In genomic region chr5:99559814-99560213, GRCm38 (mm10) we compare ENCODE assay signal across 21 mouse cellular contexts.
A peak's percentile ranks its signal among the peaks of the same experiment; 100 is the strongest.
DNase-seq lines count a peak whose midpoint lies in the region; ATAC-seq lines count a peak whose summit lies in the region.
"Had no signal": no experiment of that assay in that cellular context is flagged by ENCODE, and none has a peak within 500 bp of the region (broad histone marks: within the 10 kb centered on the region; RNA-seq: fewer than 3 reads in every experiment).

No protein-coding gene starts in this region.

- H3K9ac ChIP-seq in forebrain, embryonic 11.5 days (ENCODE audit: low read length): no peak overlapping the region
- no peak overlapping the region for H3K9ac ChIP-seq in forebrain, embryonic 16.5 days (replicated peaks; ENCODE audit: low read depth, low read length)
- no peak overlapping the region for H3K9ac ChIP-seq in midbrain, embryonic 11.5 days (ENCODE audit: low read length)
- H3K9ac ChIP-seq in midbrain, embryonic 13.5 days (replicated peaks): no peak overlapping the region
- H3K9ac ChIP-seq in hindbrain, embryonic 14.5 days: no peak overlapping the region
- H3K9ac ChIP-seq: forebrain, postnatal 0 days; heart, embryonic 15.5 days; limb, embryonic 13.5 days; liver, embryonic 12.5 days had no signal

- no peak for DNase-seq in forebrain, embryonic 11.5 days (ENCODE audit: low spot score)
- no peak for DNase-seq in midbrain, embryonic 11.5 days (ENCODE audit: low spot score, missing footprints)
- DNase-seq in hindbrain, embryonic 14.5 days (ENCODE audit: low spot score): peak; percentile 38
- no peak for DNase-seq in gastrocnemius, postnatal 4 days (ENCODE audit: low spot score in 2 of 2)
- DNase-seq in adrenal gland, adult (ENCODE audit: inconsistent age in 2 of 2, low spot score in 1 of 2): no peak
- no peak for DNase-seq in adrenal gland, adult 2 months
- DNase-seq: adrenal gland, postnatal 25 days; cerebellum, adult 11 months; cerebellum, postnatal 10 days; forebrain, postnatal 0 days; gastrocnemius, postnatal 25 days; kidney, adult 9 months; kidney, postnatal 14 days; lung, adult 18-20 months; lung, postnatal 14 days had no signal

- H3K27ac ChIP-seq in forebrain, embryonic 11.5 days (ENCODE audit: low read depth, low read length): no peak overlapping the region
- no peak overlapping the region for H3K27ac ChIP-seq in forebrain, embryonic 16.5 days (ENCODE audit: low read length)
- H3K27ac ChIP-seq in midbrain, embryonic 11.5 days (ENCODE audit: low read depth, low read length): no peak overlapping the region
- H3K27ac ChIP-seq in midbrain, embryonic 13.5 days: no peak overlapping the region
- no peak overlapping the region for H3K27ac ChIP-seq in hindbrain, embryonic 14.5 days
- H3K27ac ChIP-seq: heart, embryonic 15.5 days; limb, embryonic 13.5 days; liver, embryonic 12.5 days had no signal

- no peak overlapping the region for H3K4me3 ChIP-seq in forebrain, embryonic 11.5 days (ENCODE audit: low read depth, low read length)
- no peak overlapping the region for H3K4me3 ChIP-seq in forebrain, embryonic 16.5 days (replicated peaks; ENCODE audit: low read length)
- no peak overlapping the region for H3K4me3 ChIP-seq in midbrain, embryonic 11.5 days (ENCODE audit: low read depth, low read length)
- no peak overlapping the region for H3K4me3 ChIP-seq in midbrain, embryonic 13.5 days (replicated peaks)
- no peak overlapping the region for H3K4me3 ChIP-seq in hindbrain, embryonic 14.5 days (replicated peaks; ENCODE audit: low read length)
- H3K4me3 ChIP-seq: heart, embryonic 15.5 days; limb, embryonic 13.5 days; liver, embryonic 12.5 days had no signal

- no peak overlapping the region for H3K4me2 ChIP-seq in forebrain, embryonic 11.5 days (ENCODE audit: low read depth, low read length, severe bottlenecking)
- H3K4me2 ChIP-seq in forebrain, embryonic 16.5 days (ENCODE audit: low read length): no peak overlapping the region
- no peak overlapping the region for H3K4me2 ChIP-seq in midbrain, embryonic 11.5 days
- no peak overlapping the region for H3K4me2 ChIP-seq in midbrain, embryonic 13.5 days (replicated peaks)
- H3K4me2 ChIP-seq in hindbrain, embryonic 14.5 days (replicated peaks): no peak overlapping the region
- H3K4me2 ChIP-seq: heart, embryonic 15.5 days; limb, embryonic 13.5 days; liver, embryonic 12.5 days had no signal

- WGBS in forebrain, embryonic 11.5 days: 9% methylated on average over 3 of the region's 3 CpGs
- 11% methylated on average over 3 of the region's 3 CpGs for WGBS in forebrain, embryonic 16.5 days
- WGBS in midbrain, embryonic 11.5 days: 4% methylated on average over 3 of the region's 3 CpGs
- 4% methylated on average over 3 of the region's 3 CpGs for WGBS in midbrain, embryonic 13.5 days
- WGBS in hindbrain, embryonic 14.5 days: 1% methylated on average over 3 of the region's 3 CpGs

- H3K36me3 ChIP-seq in forebrain, embryonic 11.5 days (ENCODE audit: control insufficient read depth, insufficient read depth, low read length): no peaks in the 10 kb centered on the region
- no peaks in the 10 kb centered on the region for H3K36me3 ChIP-seq in forebrain, embryonic 16.5 days (ENCODE audit: control insufficient read depth, insufficient read depth)
- H3K36me3 ChIP-seq in midbrain, embryonic 11.5 days (ENCODE audit: control insufficient read depth, insufficient read depth, low read length): no peaks in the 10 kb centered on the region
- no peaks in the 10 kb centered on the region for H3K36me3 ChIP-seq in midbrain, embryonic 13.5 days
- no peaks in the 10 kb centered on the region for H3K36me3 ChIP-seq in hindbrain, embryonic 14.5 days (replicated peaks; ENCODE audit: control insufficient read depth, insufficient read depth)
- H3K36me3 ChIP-seq: heart, embryonic 15.5 days; limb, embryonic 13.5 days; liver, embryonic 12.5 days had no signal

- H3K4me1 ChIP-seq in forebrain, embryonic 11.5 days (replicated peaks; ENCODE audit: control insufficient read depth, insufficient read depth, low read length): peaks cover 5% of the 10 kb centered on the region; the same call in 1 of the 2 replicates
- peaks cover 2% of the 10 kb centered on the region; the same call in 1 of the 2 replicates for H3K4me1 ChIP-seq in forebrain, embryonic 16.5 days (replicated peaks; ENCODE audit: control insufficient read depth, insufficient read depth, low read length)
- H3K4me1 ChIP-seq in midbrain, embryonic 11.5 days (ENCODE audit: control insufficient read depth, insufficient read depth, low read length): peaks cover 5% of the 10 kb centered on the region
- peaks cover 12% of the 10 kb centered on the region for H3K4me1 ChIP-seq in midbrain, embryonic 13.5 days (replicated peaks)
- peaks cover 4% of the 10 kb centered on the region; the same call in 1 of the 2 replicates for H3K4me1 ChIP-seq in hindbrain, embryonic 14.5 days (replicated peaks; ENCODE audit: control insufficient read depth, insufficient read depth, low read length)
- H3K4me1 ChIP-seq: liver, embryonic 12.5 days had no signal

- ATAC-seq in forebrain, embryonic 11.5 days (replicated peaks; ENCODE audit: low FRiP score): 0 out of 2 replicates have a peak, but pooled peaks have one; percentile 33
- ATAC-seq in forebrain, embryonic 16.5 days: no peak
- ATAC-seq in midbrain, embryonic 11.5 days (ENCODE audit: low FRiP score): peak; percentile 54; the same call in 1 of the 2 replicates
- ATAC-seq in midbrain, embryonic 13.5 days: no peak
- ATAC-seq in hindbrain, embryonic 14.5 days (ENCODE audit: low FRiP score): no peak
- ATAC-seq: forebrain, postnatal 0 days; intestine, embryonic 16.5 days; liver, embryonic 12.5 days had no signal

- H3K27me3 ChIP-seq in forebrain, embryonic 11.5 days (ENCODE audit: control insufficient read depth, insufficient read depth, low read length): peaks cover 4% of the 10 kb centered on the region; the same call in 1 of the 2 replicates
- H3K27me3 ChIP-seq in forebrain, embryonic 16.5 days (replicated peaks; ENCODE audit: control insufficient read depth, insufficient read depth, low read length): peaks cover 3% of the 10 kb centered on the region; the same call in 1 of the 2 replicates
- peaks cover 53% of the 10 kb centered on the region for H3K27me3 ChIP-seq in midbrain, embryonic 11.5 days (ENCODE audit: control insufficient read depth, insufficient read depth, low read length)
- peaks cover 53% of the 10 kb centered on the region for H3K27me3 ChIP-seq in midbrain, embryonic 13.5 days
- H3K27me3 ChIP-seq in hindbrain, embryonic 14.5 days (ENCODE audit: control insufficient read depth, insufficient read depth, low read length): peaks cover 17% of the 10 kb centered on the region
- H3K27me3 ChIP-seq: heart, embryonic 15.5 days; limb, embryonic 13.5 days; liver, embryonic 12.5 days had no signal

- no peaks in the 10 kb centered on the region for H3K9me3 ChIP-seq in forebrain, embryonic 11.5 days (ENCODE audit: control insufficient read depth, low read length)
- H3K9me3 ChIP-seq in forebrain, embryonic 16.5 days (ENCODE audit: control insufficient read depth, low read length): no peaks in the 10 kb centered on the region
- H3K9me3 ChIP-seq in midbrain, embryonic 11.5 days (ENCODE audit: control insufficient read depth, low read length): no peaks in the 10 kb centered on the region
- H3K9me3 ChIP-seq in midbrain, embryonic 13.5 days: no peaks in the 10 kb centered on the region
- H3K9me3 ChIP-seq in hindbrain, embryonic 14.5 days (ENCODE audit: control insufficient read depth, low read length): no peaks in the 10 kb centered on the region
- H3K9me3 ChIP-seq: heart, embryonic 15.5 days; limb, embryonic 13.5 days; liver, embryonic 12.5 days had no signal

Comparison
In these comparisons a context has a peak if more than half of its experiments do, and no peak if none do; other contexts are left out.
1. ATAC-seq: peak in forebrain, embryonic 11.5 days (single experiment) and midbrain, embryonic 11.5 days (single experiment); none in forebrain, embryonic 16.5 days (single experiment), midbrain, embryonic 13.5 days (single experiment) and hindbrain, embryonic 14.5 days (single experiment).